Mouse (Mus musculus) brain, adult 2 months (tissue): ENCODE results near the gene Man1c1.

ENCODE experiments used
- DNase-seq: peaks from one replicate; pipeline ENCODE4 v3.0.0; 2011; ENCODE audit warnings: low read depth, low spot score

Man1c1 gene

GRCm38 (mm10) chr4:134514309-134514930 lies 189.7 kb downstream of the Man1c1 start:
- no peak for DNase-seq

- no peak for DNase-seq
Observed at GRCm38 (mm10) chr4:134512798-134513197, 191.3 kb downstream of the Man1c1 start.

- no peak for DNase-seq
Observed at GRCm38 (mm10) chr4:134511730-134512129, 192.4 kb downstream of the Man1c1 start.
